Mouse (Mus musculus) E14TG2a.4 (cell line): ENCODE data around the gene Srgap2.

Source experiments
- CTCF ChIP-seq: conservative IDR thresholded peaks from 2 replicates; pipeline ENCODE4 v1.5.1; 2014; ENCODE audit warnings: low read length
- NANOG ChIP-seq: IDR thresholded peaks from 2 replicates; pipeline ENCODE4 v1.6.1; 2014; ENCODE audit warnings: borderline replicate concordance, low read length, mixed read lengths
- POU5F1 ChIP-seq: IDR thresholded peaks from 2 replicates; pipeline ENCODE4 v1.6.1; 2014; ENCODE audit warnings: low read length, borderline replicate concordance

DNA sequence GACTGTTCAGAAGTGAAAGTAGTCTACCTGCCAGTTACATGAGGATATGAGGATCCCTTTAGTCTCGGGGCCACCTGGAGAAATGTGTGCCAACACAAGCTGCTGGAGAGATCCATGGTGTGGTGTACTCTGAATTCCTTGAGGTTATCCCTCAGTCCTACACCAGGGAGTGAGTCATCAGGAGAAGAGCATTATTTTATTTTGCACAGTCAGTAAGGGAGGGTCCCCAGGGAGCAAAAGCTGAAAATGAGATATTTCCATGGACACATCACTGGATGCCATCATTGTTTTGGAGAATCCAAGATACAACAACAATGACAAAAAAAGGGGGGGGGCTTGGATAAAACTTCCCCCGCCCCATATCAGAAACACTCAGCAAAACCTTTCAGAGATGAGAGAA is 24.8 kb upstream of the Srgap2 start:
- TF ChIP-seq CTCF: no peak
- no peak for TF ChIP-seq NANOG
- TF ChIP-seq POU5F1: no peak
